Mouse (Mus musculus) testis, adult 2 months (tissue): ENCODE data around the gene Smc6.

Experiments used
- CTCF ChIP-seq: fragments of 200-500 bp; IDR thresholded peaks from 2 replicates; pipeline ENCODE4 v1.5.1; 2012; ENCODE audit warnings: low read depth, mild to moderate bottlenecking, inconsistent platforms, low read length, moderate library complexity; ENCODE audit not compliant: control insufficient read depth, insufficient read depth, insufficient replicate concordance
- POLR2A ChIP-seq: fragments of 200-500 bp; IDR thresholded peaks from 2 replicates; pipeline ENCODE4 v1.6.1; 2012; ENCODE audit warnings: low read depth, mild to moderate bottlenecking, inconsistent platforms, low read length, moderate library complexity; ENCODE audit not compliant: control insufficient read depth

DNA sequence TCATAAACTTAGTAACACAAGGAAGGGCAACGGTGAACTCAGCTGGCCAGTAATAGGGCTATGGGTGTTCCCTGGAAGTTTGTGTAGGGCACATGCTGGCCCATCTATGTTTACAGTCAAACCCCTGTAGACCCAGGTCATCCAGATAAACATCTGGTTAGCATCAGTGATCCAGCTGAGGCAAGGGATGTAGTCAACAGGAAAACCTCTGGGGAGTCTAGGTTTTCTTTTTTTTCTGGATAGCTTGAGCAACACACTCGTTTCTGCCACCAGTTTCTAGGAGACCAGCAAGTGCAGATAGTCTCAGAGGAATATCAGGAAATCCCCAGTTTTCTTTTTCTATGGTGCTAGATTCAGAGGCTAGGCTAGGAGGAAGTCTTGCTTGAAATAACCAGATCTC lies 80.3 kb downstream of the Smc6 start:
- TF ChIP-seq CTCF = no peak
- no peak for TF ChIP-seq POLR2A
